14 mouse cellular contexts compared by ENCODE assay signal in genomic region chr2:78184950-78185349, GRCm38 (mm10).
"Had no signal": no experiment of that assay in that cellular context is flagged by ENCODE, and none has a peak within 500 bp of the region (broad histone marks: within the 10 kb centered on the region; RNA-seq: fewer than 3 reads in every experiment).

No protein-coding gene starts in this region.

- H3K9me3 ChIP-seq: megakaryocyte, embryonic 14.5 days; midbrain, embryonic 13.5 days; midbrain, embryonic 15.5 days; neural tube, embryonic 12.5 days had no signal

- H3K27me3 ChIP-seq: megakaryocyte, embryonic 14.5 days; midbrain, embryonic 13.5 days; midbrain, embryonic 15.5 days; neural tube, embryonic 12.5 days had no signal

- H3K4me2 ChIP-seq: lung, embryonic 14.5 days; midbrain, embryonic 11.5 days; midbrain, embryonic 13.5 days; midbrain, embryonic 15.5 days; neural tube, embryonic 12.5 days had no signal

- H3K4me1 ChIP-seq: megakaryocyte, embryonic 14.5 days; midbrain, embryonic 15.5 days had no signal

- H3K4me3 ChIP-seq: megakaryocyte, embryonic 14.5 days; midbrain, embryonic 13.5 days; midbrain, embryonic 15.5 days; neural tube, embryonic 12.5 days had no signal

- H3K36me3 ChIP-seq: midbrain, embryonic 13.5 days; midbrain, embryonic 15.5 days; neural tube, embryonic 12.5 days had no signal

- ATAC-seq: midbrain, embryonic 13.5 days; midbrain, embryonic 15.5 days had no signal

- H3K27ac ChIP-seq: midbrain, embryonic 13.5 days; midbrain, embryonic 15.5 days; neural tube, embryonic 12.5 days had no signal

- H3K9ac ChIP-seq: lung, embryonic 14.5 days; midbrain, embryonic 13.5 days; midbrain, embryonic 15.5 days; neural tube, embryonic 12.5 days had no signal

- DNase-seq: lung, adult 18-20 months; lung, embryonic 14.5 days; lung, postnatal 10 days; lung, postnatal 4 days; right cerebral cortex, postnatal 14 days; spleen, adult 18-20 months; thymus, adult 18-20 months; thymus, postnatal 14 days; thymus, postnatal 4 days had no signal
